Mouse (Mus musculus) liver, adult 2 months (tissue): ENCODE measurements at regions not wholly inside any gene's neighbourhood (a gene's known extent, or its start where the extent isn't known, plus 50 kb on each side); places are given as distances from the start of the nearest gene placed in this dataset.

Experiments used
- CTCF ChIP-seq: fragments of 200-500 bp; IDR thresholded peaks from 2 replicates; pipeline ENCODE4 v1.5.1; 2011; ENCODE audit warnings: low read depth, low read length, control low read depth
- POLR2A ChIP-seq: fragments of 200-500 bp; IDR thresholded peaks from 2 replicates; pipeline ENCODE4 v1.6.1; 2011; ENCODE audit warnings: low read length, control low read depth; ENCODE audit not compliant: insufficient read depth; ENCODE audit errors: extremely low read depth

DNA sequence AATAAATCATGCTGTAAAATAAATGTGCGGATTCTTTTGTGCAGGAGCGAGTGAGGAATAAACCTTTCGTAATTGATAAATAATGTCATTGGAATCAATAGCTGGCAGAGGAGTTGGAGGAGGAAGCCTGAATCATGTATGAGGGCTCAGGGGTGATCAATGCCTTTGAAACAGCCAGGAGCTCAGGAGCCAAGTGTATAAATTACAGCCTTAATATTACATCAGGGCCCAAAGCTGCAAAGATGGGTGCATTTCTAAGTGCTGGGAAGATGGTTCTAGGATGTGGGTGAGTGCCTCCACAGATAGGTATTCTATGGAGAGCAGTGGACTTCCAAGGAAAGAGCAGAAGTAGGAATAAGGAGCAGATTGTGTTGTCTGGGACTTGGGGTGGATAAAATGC lies 417.0 kb downstream of the Cdk5rap2 start:
- TF ChIP-seq POLR2A = no peak
- TF ChIP-seq CTCF = no peak
